ENCODE assay signal across 24 mouse cellular contexts in the genomic region with DNA sequence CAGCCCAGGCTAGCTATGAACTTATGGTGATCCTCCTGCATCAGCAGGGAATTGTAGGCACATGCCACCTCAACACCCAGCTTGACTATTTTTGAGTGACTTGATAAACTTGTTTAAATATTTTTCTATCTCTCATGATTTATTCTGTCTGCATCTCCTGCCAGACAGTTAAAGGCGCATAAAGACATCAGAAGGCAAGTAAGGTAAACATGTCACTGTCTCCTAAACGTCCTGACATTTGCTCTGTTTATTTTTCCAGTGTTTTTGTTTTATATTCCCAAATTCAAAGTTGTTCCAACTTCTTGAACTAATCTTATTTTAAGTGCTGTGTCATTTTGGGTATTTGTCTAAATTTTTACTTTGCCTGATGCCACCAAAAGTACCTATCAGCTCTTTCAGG.
DNase-seq lines count a peak whose midpoint lies in the region; ATAC-seq and TF ChIP-seq lines count a peak whose summit lies in the region.
"Had no signal": no experiment of that assay in that cellular context is flagged by ENCODE, and none has a peak within 500 bp of the region (broad histone marks: within the 10 kb centered on the region; RNA-seq: fewer than 3 reads in every experiment).

No protein-coding gene starts in this region.

- 27% methylated on average over 2 of the region's 2 CpGs for WGBS in liver, adult 2 months
- WGBS in liver, embryonic 12.5 days (ENCODE audit: insufficient replicate concordance) = 37% methylated on average over 2 of the region's 2 CpGs
- 14% methylated on average over 2 of the region's 2 CpGs for WGBS in lung, embryonic 15.5 days

- H3K4me3 ChIP-seq in liver, adult 2 months (ENCODE audit: insufficient read depth, low read depth, low read length) = no peak overlapping the region
- H3K4me3 ChIP-seq in liver, embryonic 12.5 days = no peak overlapping the region
- H3K4me3 ChIP-seq in lung, embryonic 15.5 days = no peak overlapping the region
- H3K4me3 ChIP-seq: embryonic facial prominence, embryonic 10.5 days; embryonic facial prominence, embryonic 12.5 days; forebrain, embryonic 13.5 days; forebrain, embryonic 15.5 days had no signal

- H3K4me2 ChIP-seq in liver, embryonic 12.5 days = no peak overlapping the region
- H3K4me2 ChIP-seq in lung, embryonic 15.5 days = no peak overlapping the region
- H3K4me2 ChIP-seq: embryonic facial prominence, embryonic 12.5 days; forebrain, embryonic 13.5 days; forebrain, embryonic 15.5 days had no signal

- DNase-seq in liver, adult 2 months (ENCODE audit: extremely low read depth, low read depth, low spot score) = no peak
- no peak for DNase-seq in lung, postnatal 14 days
- peak; percentile 12 for DNase-seq in lung, postnatal 36 days
- no peak for DNase-seq in lung, postnatal 4 days
- DNase-seq: adrenal gland, adult 8-10 months; adrenal gland, postnatal 14 days; adrenal gland, postnatal 36 days; B cell, adult 2 months; cerebellum, adult 11-12 months; cerebellum, adult 2 months; cerebellum, adult 9-10 months; cerebellum, postnatal 10 days; cerebellum, postnatal 25 days had no signal

- TF ChIP-seq POLR2A in liver, adult 2 months (IDR thresholded peaks at IDR 0.05; ENCODE audit: extremely low read depth, insufficient read depth, low read length) = no peak

- H3K36me3 ChIP-seq in liver, adult 2 months (ENCODE audit: control insufficient read depth, insufficient read depth, low read length) = no peaks in the 10 kb centered on the region
- H3K36me3 ChIP-seq in liver, embryonic 12.5 days = no peaks in the 10 kb centered on the region
- H3K36me3 ChIP-seq in lung, embryonic 15.5 days = no peaks in the 10 kb centered on the region
- H3K36me3 ChIP-seq: embryonic facial prominence, embryonic 10.5 days; embryonic facial prominence, embryonic 12.5 days; forebrain, embryonic 15.5 days; G1E had no signal

- peak overlapping the region; percentile 47 for H3K27ac ChIP-seq in liver, adult 2 months (replicated peaks; ENCODE audit: insufficient read depth, low read depth, low read length)
- H3K27ac ChIP-seq in liver, embryonic 12.5 days = no peak overlapping the region
- H3K27ac ChIP-seq in lung, embryonic 15.5 days = no peak overlapping the region
- H3K27ac ChIP-seq: embryonic facial prominence, embryonic 10.5 days; embryonic facial prominence, embryonic 12.5 days; forebrain, embryonic 13.5 days; forebrain, embryonic 15.5 days had no signal

- no peak overlapping the region for H3K9ac ChIP-seq in liver, adult 2 months (ENCODE audit: low read depth, low read length)
- no peak overlapping the region for H3K9ac ChIP-seq in liver, embryonic 12.5 days
- H3K9ac ChIP-seq in lung, embryonic 15.5 days = no peak overlapping the region
- H3K9ac ChIP-seq: embryonic facial prominence, embryonic 12.5 days; forebrain, embryonic 13.5 days; forebrain, embryonic 15.5 days had no signal

- no peaks in the 10 kb centered on the region for H3K79me2 ChIP-seq in liver, adult 2 months (ENCODE audit: control insufficient read depth, insufficient read depth, low read length)

- no peak for TF ChIP-seq CTCF in liver, adult 2 months (IDR thresholded peaks at IDR 0.05; ENCODE audit: low read depth, low read length)

- H3K27me3 ChIP-seq in liver, adult 2 months (ENCODE audit: control insufficient read depth, insufficient read depth, low read length) = no peaks in the 10 kb centered on the region
- no peaks in the 10 kb centered on the region for H3K27me3 ChIP-seq in liver, embryonic 12.5 days (replicated peaks)
- H3K27me3 ChIP-seq in lung, embryonic 15.5 days = no peaks in the 10 kb centered on the region
- H3K27me3 ChIP-seq: CH12.LX; embryonic facial prominence, embryonic 12.5 days; forebrain, embryonic 13.5 days; forebrain, embryonic 15.5 days; Patski had no signal

- H3K9me3 ChIP-seq in liver, embryonic 12.5 days (replicated peaks) = no peaks in the 10 kb centered on the region
- no peaks in the 10 kb centered on the region for H3K9me3 ChIP-seq in lung, embryonic 15.5 days
- H3K9me3 ChIP-seq: embryonic facial prominence, embryonic 10.5 days; embryonic facial prominence, embryonic 12.5 days; forebrain, embryonic 13.5 days; forebrain, embryonic 15.5 days had no signal

- peaks cover 14% of the 10 kb centered on the region for H3K4me1 ChIP-seq in liver, adult 2 months (ENCODE audit: control insufficient read depth, insufficient read depth, low read length)
- H3K4me1 ChIP-seq in liver, embryonic 12.5 days = no peaks in the 10 kb centered on the region
- no peaks in the 10 kb centered on the region for H3K4me1 ChIP-seq in lung, embryonic 15.5 days
- H3K4me1 ChIP-seq: embryonic facial prominence, embryonic 10.5 days; embryonic facial prominence, embryonic 12.5 days; forebrain, embryonic 13.5 days; forebrain, embryonic 15.5 days had no signal

- no peak for ATAC-seq in liver, embryonic 12.5 days
- peak; percentile 57; the same call in 1 of the 2 replicates for ATAC-seq in lung, embryonic 15.5 days (ENCODE audit: borderline replicate concordance, extremely low read depth, low FRiP score, low TSS enrichment)
- ATAC-seq: activated CD4-positive, CD25-positive, alpha-beta regulatory T cell, adult 4 months; CD4-positive, CD25-positive, alpha-beta regulatory T cell, adult 4 months; forebrain, embryonic 13.5 days; forebrain, embryonic 15.5 days; Patski had no signal
